Mouse (Mus musculus) lung, postnatal 14 days (tissue): ENCODE measurements around the gene Ripk3.

ENCODE experiments used
- DNase-seq: peaks from one replicate; pipeline ENCODE4 v3.0.0; 2021

Ripk3 gene

GRCm38 (mm10) chr14:55788256-55789050 is at the start of gene Ripk3:
Gene Ripk3, minus strand, starts transcription at chr14:55788865.
- peak; percentile 54 for DNase-seq

GRCm38 (mm10) chr14:55838312-55838711 is 49.6 kb upstream of the Ripk3 start:
- DNase-seq: no peak

GRCm38 (mm10) chr14:55834808-55835533 is 46.3 kb upstream of the Ripk3 start:
- no peak for DNase-seq

- DNase-seq: no peak
These were observed 44.5 kb upstream of the Ripk3 start for GRCm38 (mm10) chr14:55833126-55833525.

GRCm38 (mm10) chr14:55830331-55830730 is 41.7 kb upstream of the Ripk3 start:
- no peak for DNase-seq

GRCm38 (mm10) chr14:55829854-55830253 is 41.2 kb upstream of the Ripk3 start:
- DNase-seq: no peak

GRCm38 (mm10) chr14:55828716-55829263 is 40.1 kb upstream of the Ripk3 start:
- DNase-seq: no peak

- no peak for DNase-seq
These were observed 38.1 kb upstream of the Ripk3 start for GRCm38 (mm10) chr14:55826551-55827340.

GRCm38 (mm10) chr14:55826142-55826541 is 37.5 kb upstream of the Ripk3 start:
- no peak for DNase-seq

- no peak for DNase-seq
These were observed 36.8 kb upstream of the Ripk3 start for GRCm38 (mm10) chr14:55825216-55826051.

GRCm38 (mm10) chr14:55824481-55825215 is 36.0 kb upstream of the Ripk3 start:
- DNase-seq: peak; percentile 57

- peak; percentile 63 for DNase-seq
These were observed 35.4 kb upstream of the Ripk3 start for GRCm38 (mm10) chr14:55824001-55824480.

- DNase-seq: peak; percentile 94
These were observed 34.5 kb upstream of the Ripk3 start, which contains the start of gene Nfatc4 for GRCm38 (mm10) chr14:55822991-55823762. Gene Nfatc4, plus strand, starts transcription at chr14:55823144.

GRCm38 (mm10) chr14:55822435-55822990 is 33.8 kb upstream of the Ripk3 start:
- peak; percentile 88 for DNase-seq

- DNase-seq: no peak
These were observed 31.9 kb upstream of the Ripk3 start for GRCm38 (mm10) chr14:55820576-55820975.

- DNase-seq: no peak
These were observed 31.3 kb upstream of the Ripk3 start for GRCm38 (mm10) chr14:55819845-55820405.

- DNase-seq: peak; percentile 74
These were observed 26.7 kb upstream of the Ripk3 start for GRCm38 (mm10) chr14:55815310-55815751.

- DNase-seq: peak; percentile 77
These were observed 26.2 kb upstream of the Ripk3 start for GRCm38 (mm10) chr14:55814885-55815284.

GRCm38 (mm10) chr14:55795380-55796163 is 6.9 kb upstream of the Ripk3 start:
- no peak for DNase-seq
